Mouse (Mus musculus) spleen, adult 2 months (tissue): ENCODE measurements at regions not wholly inside any gene's neighbourhood (a gene's known extent, or its start where the extent isn't known, plus 50 kb on each side); places are given as distances from the start of the nearest gene placed in this dataset.

Experiments
- CTCF ChIP-seq: fragments of 200-500 bp; IDR thresholded peaks from 2 replicates; pipeline ENCODE4 v1.5.1; 2011; ENCODE audit warnings: mild to moderate bottlenecking, inconsistent platforms; ENCODE audit not compliant: insufficient read depth, insufficient read length, insufficient replicate concordance; ENCODE audit errors: extremely low read depth
- POLR2A ChIP-seq: fragments of 200-500 bp; IDR thresholded peaks from 2 replicates; pipeline ENCODE4 v1.6.1; 2011; ENCODE audit warnings: low read depth, low read length, inconsistent platforms

DNA sequence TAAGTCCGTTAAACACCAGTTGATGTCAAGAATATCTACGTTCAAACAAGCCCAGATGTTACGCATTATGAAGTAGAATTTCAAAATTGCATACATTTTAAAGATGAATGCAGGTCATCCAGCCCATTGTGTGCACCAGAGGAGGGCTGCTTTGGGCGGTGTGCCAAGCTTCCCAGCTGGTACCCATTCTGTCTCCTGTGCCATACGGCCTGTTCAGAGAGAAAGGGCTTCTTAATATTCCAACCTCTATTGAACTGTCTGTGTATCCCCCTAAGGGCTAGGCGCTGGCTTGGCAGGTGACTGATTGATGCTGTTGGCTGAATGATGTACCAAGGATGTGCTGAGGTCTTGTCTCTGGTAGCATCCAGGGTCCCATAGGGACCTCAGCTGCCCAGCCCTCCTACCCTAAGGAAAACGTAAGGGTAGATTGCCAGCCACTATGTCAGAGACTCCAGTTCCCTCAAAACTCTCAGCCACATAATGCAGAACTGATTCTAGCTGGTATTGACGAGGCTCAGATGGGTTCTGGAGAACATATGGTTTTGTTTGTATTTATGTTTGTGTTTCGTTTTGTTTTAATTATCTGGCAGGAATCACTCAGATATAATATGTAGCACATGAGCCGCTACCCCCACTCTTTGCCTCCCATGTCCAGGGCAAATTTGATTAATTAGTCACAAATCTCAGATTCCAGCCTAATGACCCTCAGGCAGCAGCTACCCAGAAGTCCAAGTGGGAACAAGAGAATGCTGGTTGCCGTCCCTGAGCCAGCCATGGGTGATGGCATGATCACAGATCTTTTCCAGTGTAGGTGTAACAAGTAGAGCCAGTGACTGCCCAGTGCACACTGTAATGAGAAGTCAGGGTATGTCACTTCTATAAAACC, 212.0 kb upstream of the Usp24 start:
- TF ChIP-seq CTCF (no peak), POLR2A (no peak)
